Mouse (Mus musculus): ENCODE results near the gene Hsd3b6.
"Not testable (repeated sequence)": the region's sequence is repeated elsewhere in the genome, so short reads cannot be mapped to it uniquely, and the experiment has no call there.

The Hsd3b6 gene

GRCm38 (mm10) chr3:98814101-98814670 lies at the start of gene Hsd3b6:
Gene Hsd3b6, minus strand, starts transcription at chr3:98814443.
- DNase-seq, result no peak

DNA sequence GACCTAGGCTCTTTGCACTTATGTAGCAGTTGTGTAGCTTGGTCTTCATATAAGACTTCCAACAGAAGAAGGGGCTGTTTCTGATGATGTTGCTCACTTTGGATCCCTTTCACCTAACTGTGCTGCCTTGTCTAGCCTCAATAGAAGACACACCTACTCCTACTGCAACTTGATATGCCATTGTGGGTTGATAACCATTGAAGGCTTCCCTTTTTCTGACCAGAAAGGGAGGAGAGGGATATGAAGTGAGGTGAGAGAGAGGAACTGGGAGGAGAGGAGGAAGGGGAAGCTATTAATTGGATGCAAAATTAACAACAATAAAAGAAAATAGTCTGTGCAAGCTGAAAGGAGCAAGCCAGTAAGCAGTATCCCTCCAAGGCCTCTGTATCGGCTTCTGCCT lies 48.6 kb upstream of the Hsd3b6 start:
- no peak for DNase-seq

DNA sequence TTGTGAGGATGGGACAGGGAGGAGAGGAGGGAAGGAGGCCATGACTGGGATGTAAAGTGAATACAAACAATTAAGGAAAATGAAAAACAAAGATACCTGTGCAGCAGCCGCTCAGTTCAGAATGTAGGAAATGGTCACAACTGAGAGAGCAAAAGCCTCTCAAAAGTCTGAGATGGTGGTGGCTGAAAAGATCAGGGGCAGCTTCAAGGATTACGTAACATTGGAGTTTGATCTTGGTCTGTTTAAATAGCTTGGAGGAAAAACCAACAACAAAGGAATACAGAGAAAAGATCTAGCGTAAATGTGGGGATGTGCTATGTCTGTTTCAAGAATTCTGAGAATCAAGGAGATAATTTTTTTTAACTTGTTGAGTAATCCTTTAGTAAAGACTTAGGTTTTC lies 45.3 kb upstream of the Hsd3b6 start, which contains the start of gene Hsd3b1:
TSS of gene Hsd3b1 (minus strand) at position 219 of the 400 bp plus-strand sequence.
- DNase-seq, result no peak

DNA sequence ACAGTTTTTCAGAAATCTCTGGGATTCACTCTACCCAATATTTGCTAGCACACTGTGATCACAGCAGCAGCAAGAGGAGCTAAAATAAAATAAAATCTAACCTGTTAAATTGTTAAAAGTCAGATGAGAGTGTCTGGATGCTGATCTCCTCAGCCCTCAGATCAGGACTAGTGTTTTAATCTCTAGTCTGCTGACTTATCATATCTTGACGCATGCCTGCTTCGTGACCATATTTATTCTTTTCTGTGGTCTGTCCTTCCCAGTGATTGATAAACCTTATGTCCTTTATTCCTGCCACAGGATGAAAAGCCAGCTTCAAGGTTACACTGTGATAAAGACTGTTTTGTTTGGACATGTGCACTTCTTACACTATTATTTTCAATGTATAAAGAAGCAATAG lies 43.8 kb upstream of the Hsd3b6 start:
- DNase-seq, result no peak

- no peak for DNase-seq
Measured at GRCm38 (mm10) chr3:98856892-98857291, 42.6 kb upstream of the Hsd3b6 start.

DNA sequence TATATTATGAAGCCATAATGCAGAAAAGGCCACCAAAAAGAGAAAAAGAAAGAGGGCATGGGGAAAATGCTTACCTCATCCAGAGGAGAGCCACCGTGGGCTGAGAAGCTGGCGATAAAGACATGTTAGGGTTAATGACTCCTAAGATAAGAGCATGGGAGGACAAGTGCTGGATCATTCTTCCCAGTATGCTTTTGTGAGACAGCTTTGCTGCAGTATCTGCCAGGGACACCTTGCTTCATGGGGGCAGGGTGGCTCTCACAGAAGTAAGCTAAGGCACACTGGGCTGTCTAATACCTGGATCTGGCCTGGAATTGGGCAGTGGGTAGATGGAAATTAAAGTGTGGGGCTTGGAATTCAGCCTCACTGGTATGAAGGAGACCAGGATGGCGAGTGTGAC lies 40.9 kb upstream of the Hsd3b6 start:
- DNase-seq, result no peak

- DNase-seq, result no peak
Measured at GRCm38 (mm10) chr3:98853685-98854084, 39.4 kb upstream of the Hsd3b6 start.

- DNase-seq, result no peak
Measured at GRCm38 (mm10) chr3:98853051-98853450, 38.8 kb upstream of the Hsd3b6 start.

DNA sequence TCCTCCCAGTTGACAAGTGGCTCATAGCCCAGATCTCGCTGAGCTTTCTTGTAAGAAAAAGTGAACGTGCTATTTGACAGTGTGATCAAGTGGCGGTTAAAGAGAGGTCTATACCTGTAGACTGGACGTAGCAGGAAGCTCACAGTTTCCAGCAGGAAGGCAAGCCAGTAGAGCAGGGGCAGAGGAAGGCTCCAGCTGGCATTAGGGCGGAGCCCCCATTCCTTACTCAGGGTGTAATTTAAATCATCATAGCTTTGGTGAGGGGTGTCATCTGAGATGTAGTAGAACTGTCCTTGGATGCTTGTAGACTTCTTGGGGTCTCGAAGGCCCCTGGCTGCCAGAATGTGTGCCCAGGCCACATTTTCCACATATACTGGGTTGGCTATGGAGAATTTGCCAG lies 38.4 kb upstream of the Hsd3b6 start:
- no peak for DNase-seq

GRCm38 (mm10) chr3:98851853-98852252 lies 37.6 kb upstream of the Hsd3b6 start:
- DNase-seq, result no peak

DNA sequence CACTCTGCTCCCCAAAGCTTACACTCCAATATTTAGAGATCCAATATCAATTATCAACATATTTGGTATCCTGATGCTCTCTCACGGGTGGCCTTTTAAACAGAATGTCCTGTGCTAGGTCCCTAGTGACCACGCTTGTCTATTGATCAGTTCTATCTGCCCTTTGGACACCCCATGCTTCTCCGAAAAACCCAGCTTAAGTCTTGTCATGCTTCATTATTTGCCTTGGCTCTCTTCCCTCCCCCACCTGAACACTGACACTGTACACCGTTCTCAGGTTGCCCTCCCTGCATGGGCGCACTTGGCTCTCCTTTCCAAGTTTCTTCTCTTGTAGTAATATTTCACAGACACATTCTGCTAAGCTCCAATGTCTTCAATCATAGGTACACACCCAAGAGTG lies 36.0 kb upstream of the Hsd3b6 start:
- no peak for DNase-seq

GRCm38 (mm10) chr3:98848898-98849297 lies 34.7 kb upstream of the Hsd3b6 start:
- no peak for DNase-seq

GRCm38 (mm10) chr3:98812653-98813052 lies 1.6 kb downstream of the Hsd3b6 start:
- DNase-seq, result not testable (repeated sequence)

DNA sequence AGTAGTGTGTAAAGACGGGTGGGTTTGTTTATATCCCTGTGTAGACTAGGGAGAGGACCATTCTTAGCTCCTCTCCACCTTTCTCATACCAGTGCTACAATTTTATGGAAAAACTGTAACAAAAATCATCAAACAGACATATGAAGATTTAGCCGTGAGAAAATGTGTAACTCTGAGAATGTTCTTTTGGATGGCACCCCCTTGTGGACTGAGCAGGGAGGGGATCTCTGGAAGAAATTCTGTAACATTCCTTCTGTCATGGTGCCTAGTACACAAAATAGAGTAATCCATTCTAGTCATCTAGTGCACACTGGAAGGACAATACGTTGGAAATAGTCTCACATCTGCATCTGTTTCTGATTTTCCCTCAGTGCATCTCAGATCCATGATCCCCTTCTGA lies 9.2 kb downstream of the Hsd3b6 start:
- not testable (repeated sequence) for DNase-seq

GRCm38 (mm10) chr3:98786551-98786950 lies 27.7 kb downstream of the Hsd3b6 start:
- no peak for DNase-seq

DNA sequence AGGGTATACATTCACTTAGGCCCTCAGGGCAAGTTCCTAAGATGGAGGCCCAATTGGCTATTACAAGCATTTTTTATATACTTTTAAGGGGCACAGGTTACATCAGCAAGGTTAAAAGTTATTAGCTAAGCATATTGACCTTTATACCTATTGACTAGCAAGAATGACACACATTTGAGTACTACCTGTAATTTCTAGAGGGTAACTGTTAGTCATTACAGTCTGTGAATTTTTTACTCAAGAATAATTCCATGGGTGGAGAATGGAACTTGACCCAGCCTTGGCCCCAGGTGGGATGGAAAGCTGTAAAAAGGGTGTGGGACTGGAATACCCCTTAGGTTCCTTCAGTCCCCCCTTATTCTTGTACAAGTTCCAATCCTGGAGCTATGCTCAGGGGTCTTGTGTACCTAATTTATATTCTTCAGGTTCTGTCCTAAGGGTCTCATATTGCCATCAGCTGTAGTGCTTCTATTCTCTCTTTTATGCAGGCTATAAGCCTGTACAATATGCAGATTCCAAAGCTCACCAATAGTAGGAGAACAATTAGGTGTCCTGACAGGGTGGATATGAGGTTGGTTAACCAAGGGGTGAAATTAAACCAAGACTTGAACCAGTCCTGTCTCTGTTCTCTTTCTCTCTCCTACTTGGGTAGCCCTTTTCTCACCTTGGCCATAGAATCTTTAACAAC lies 31.9 kb downstream of the Hsd3b6 start:
- no peak for DNase-seq

DNA sequence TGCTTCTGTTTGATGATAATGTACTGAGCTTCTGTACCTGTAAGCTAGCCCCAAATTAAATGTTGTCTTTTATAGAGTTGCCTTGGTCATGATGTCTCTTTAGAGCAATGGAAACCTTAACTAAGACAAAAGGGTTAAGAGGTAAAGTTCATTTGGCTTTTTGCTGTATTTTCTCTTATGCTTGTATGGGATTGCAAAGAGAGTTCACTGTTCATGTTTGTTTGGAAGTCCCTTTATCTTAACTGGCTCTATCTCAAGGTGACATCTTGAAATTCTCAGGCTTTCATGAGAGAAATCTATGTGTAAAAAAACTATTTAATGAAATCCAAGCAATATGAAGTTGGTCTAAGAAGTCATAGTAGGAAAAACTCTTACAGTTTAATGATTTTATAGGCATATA lies 33.3 kb downstream of the Hsd3b6 start:
- DNase-seq, result no peak

GRCm38 (mm10) chr3:98764155-98764554 lies 50.1 kb downstream of the Hsd3b6 start:
- no peak for DNase-seq

DNA sequence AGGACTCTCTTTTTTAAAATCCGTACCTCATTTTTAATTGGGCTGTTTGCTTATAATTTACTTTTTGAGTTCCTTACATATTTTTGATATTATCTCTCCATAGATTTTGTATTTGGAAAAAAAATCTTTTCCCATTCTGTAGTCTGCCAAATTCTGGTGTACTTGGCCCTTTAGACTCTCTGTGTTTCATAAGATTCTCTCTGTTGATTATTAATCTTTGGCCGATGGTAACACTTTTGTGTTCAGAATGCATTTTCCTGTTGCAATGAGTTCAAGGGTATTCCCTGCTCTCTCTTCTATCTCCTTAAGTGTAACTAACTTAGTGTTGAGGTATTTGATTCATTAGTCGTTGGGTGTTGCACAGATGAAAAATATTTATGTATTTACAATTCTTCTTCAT lies 57.4 kb downstream of the Hsd3b6 start:
- DNase-seq, result no peak

Measured in layer of hippocampus, adult 9-11 months (tissue).